In genomic region chr15:10560005-10560404, GRCm38 (mm10) we compare ENCODE assay signal across 30 mouse cellular contexts. TPM values are rescaled to one million over a fixed set of nuclear protein-coding genes. Genes with fewer than 3 reads are reported as not detected.
DNase-seq lines count a peak whose midpoint lies in the region; ATAC-seq and TF ChIP-seq lines count a peak whose summit lies in the region.
"Had no signal": no experiment of that assay in that cellular context is flagged by ENCODE, and none has a peak within 500 bp of the region (broad histone marks: within the 10 kb centered on the region; RNA-seq: fewer than 3 reads in every experiment).

No protein-coding gene starts in this region.

- H3K9ac ChIP-seq in midbrain, embryonic 13.5 days (replicated peaks): no peak overlapping the region
- H3K9ac ChIP-seq: embryonic facial prominence, embryonic 12.5 days; forebrain, embryonic 13.5 days; forebrain, embryonic 15.5 days; forebrain, postnatal 0 days had no signal

- TF ChIP-seq POLR2A in testis, adult 2 months (IDR thresholded peaks at IDR 0.05; ENCODE audit: control insufficient read depth, low read depth, low read length): no peak

- DNase-seq in testis, postnatal 14 days (ENCODE audit: low spot score): no peak
- DNase-seq in NIH3T3 (ENCODE audit: low read depth): peak; percentile 76
- DNase-seq in brain, adult 2 months (ENCODE audit: low read depth, low spot score): peak; percentile 19
- peak; percentile 27 for DNase-seq in fibroblast of lung, adult 2 months (ENCODE audit: low read depth)
- no peak for DNase-seq in right cerebral cortex, postnatal 4 days
- DNase-seq in adrenal gland, adult 8-10 months: no peak
- DNase-seq: adrenal gland, postnatal 10 days; adrenal gland, postnatal 25 days; B cell, adult 2 months; cerebellum, adult 11-12 months; cerebellum, adult 2 months; cerebellum, adult 9-10 months; cerebellum, postnatal 10 days; cerebellum, postnatal 25 days; forebrain, postnatal 0 days had no signal

- 95% methylated on average over 7 of the region's 7 CpGs for WGBS in midbrain, embryonic 13.5 days

- no peaks in the 10 kb centered on the region for H3K9me3 ChIP-seq in midbrain, embryonic 13.5 days
- H3K9me3 ChIP-seq: embryonic facial prominence, embryonic 10.5 days; embryonic facial prominence, embryonic 12.5 days; forebrain, embryonic 13.5 days; forebrain, embryonic 15.5 days; G1E had no signal

- no peak overlapping the region for H3K27ac ChIP-seq in testis, adult 2 months (ENCODE audit: control insufficient read depth, insufficient read depth, low read depth, low read length)
- H3K27ac ChIP-seq in midbrain, embryonic 13.5 days: no peak overlapping the region
- H3K27ac ChIP-seq: embryonic facial prominence, embryonic 10.5 days; embryonic facial prominence, embryonic 12.5 days; forebrain, embryonic 13.5 days; forebrain, embryonic 15.5 days had no signal

- H3K4me3 ChIP-seq in testis, adult 2 months (ENCODE audit: control insufficient read depth, low read depth, low read length): peak overlapping the region; percentile 64; the same call in 1 of the 2 replicates
- no peak overlapping the region for H3K4me3 ChIP-seq in midbrain, embryonic 13.5 days (replicated peaks)
- H3K4me3 ChIP-seq: embryonic facial prominence, embryonic 10.5 days; embryonic facial prominence, embryonic 12.5 days; erythroblast, embryonic 14.5 days; forebrain, embryonic 13.5 days; forebrain, embryonic 15.5 days had no signal

- H3K36me3 ChIP-seq in testis, adult 2 months (ENCODE audit: control insufficient read depth, insufficient read depth, low read length): no peaks in the 10 kb centered on the region
- no peaks in the 10 kb centered on the region for H3K36me3 ChIP-seq in midbrain, embryonic 13.5 days
- H3K36me3 ChIP-seq: embryonic facial prominence, embryonic 10.5 days; embryonic facial prominence, embryonic 12.5 days; forebrain, embryonic 15.5 days; G1E had no signal

- no peak overlapping the region for H3K4me2 ChIP-seq in midbrain, embryonic 13.5 days (replicated peaks)
- H3K4me2 ChIP-seq: embryonic facial prominence, embryonic 12.5 days; forebrain, embryonic 13.5 days; forebrain, embryonic 15.5 days had no signal

- H3K27me3 ChIP-seq in testis, adult 2 months (ENCODE audit: control insufficient read depth, insufficient read depth, low read length): no peaks in the 10 kb centered on the region
- no peaks in the 10 kb centered on the region for H3K27me3 ChIP-seq in midbrain, embryonic 13.5 days
- H3K27me3 ChIP-seq: CH12.LX; embryonic facial prominence, embryonic 12.5 days; forebrain, embryonic 13.5 days; forebrain, embryonic 15.5 days had no signal

- TF ChIP-seq CTCF in testis, adult 2 months (IDR thresholded peaks at IDR 0.05; ENCODE audit: control insufficient read depth, insufficient read depth, insufficient replicate concordance, low read depth, low read length): no peak

- peaks cover 3% of the 10 kb centered on the region for H3K4me1 ChIP-seq in testis, adult 2 months (ENCODE audit: control insufficient read depth, insufficient read depth, low read length)
- H3K4me1 ChIP-seq in midbrain, embryonic 13.5 days (replicated peaks): no peaks in the 10 kb centered on the region
- H3K4me1 ChIP-seq: embryonic facial prominence, embryonic 10.5 days; embryonic facial prominence, embryonic 12.5 days; forebrain, embryonic 13.5 days; forebrain, embryonic 15.5 days had no signal

- no peak for ATAC-seq in midbrain, embryonic 13.5 days
- ATAC-seq: activated CD4-positive, CD25-positive, alpha-beta regulatory T cell, adult 4 months; CD4-positive, CD25-positive, alpha-beta regulatory T cell, adult 4 months; forebrain, embryonic 13.5 days; forebrain, embryonic 15.5 days; forebrain, postnatal 0 days had no signal

RNA-seq across cellular contexts. Expression of gene Ttc23l, which starts 1.5 kb away (rescaled TPM):
- 125 and 138 TPM in 2 replicates for polyA plus RNA-seq in testis, adult 2 months (2012; rRNA removed)
- total RNA-seq in adrenal gland, adult 8-10 months (2022): not detected
- polyA plus RNA-seq in midbrain, embryonic 13.5 days (2015; fragmentation: Nextera tagmentation; extraction: Ambion mirVana): not detected in 2 replicates
- total RNA-seq: adrenal gland, adult 18-20 months; adrenal gland, postnatal 10 days; adrenal gland, postnatal 25 days; adrenal gland, postnatal 4 days; forebrain, postnatal 0 days; G1E had no signal
- polyA plus RNA-seq: activated CD4-positive, CD25-positive, alpha-beta regulatory T cell, adult 4 months; CD4-positive, CD25-positive, alpha-beta regulatory T cell, adult 4 months; cerebellum, adult 2 months; cortical plate, adult 2 months; embryonic facial prominence, embryonic 10.5 days; embryonic facial prominence, embryonic 12.5 days; erythroblast, embryonic 14.5 days; forebrain, embryonic 11.5 days; forebrain, embryonic 13.5 days; forebrain, embryonic 15.5 days; forebrain, postnatal 0 days; G1E had no signal

Comparison
In these comparisons a context has a peak if more than half of its experiments do, and no peak if none do; other contexts are left out.
1. DNase-seq: peak in NIH3T3 (single experiment), brain, adult 2 months (single experiment) and fibroblast of lung, adult 2 months (single experiment); none in testis, postnatal 14 days (single experiment), right cerebral cortex, postnatal 4 days (single experiment) and adrenal gland, adult 8-10 months (single experiment).
2. RNA of gene Ttc23l, which starts 1.5 kb away (polyA plus RNA-seq): 125 to 138 TPM in testis, adult 2 months; not detected in midbrain, embryonic 13.5 days; every median in the first group is over 100 times any median in the second.